Mouse (Mus musculus): Measurements from ENCODE around the gene Gm10271.

Gm10271 gene

GRCm38 (mm10) chr10:116931497-116932179, 40.8 kb downstream of the Gm10271 start:
- no peak for DNase-seq

GRCm38 (mm10) chr10:116930936-116931335, 41.5 kb downstream of the Gm10271 start:
- no peak for DNase-seq

DNA sequence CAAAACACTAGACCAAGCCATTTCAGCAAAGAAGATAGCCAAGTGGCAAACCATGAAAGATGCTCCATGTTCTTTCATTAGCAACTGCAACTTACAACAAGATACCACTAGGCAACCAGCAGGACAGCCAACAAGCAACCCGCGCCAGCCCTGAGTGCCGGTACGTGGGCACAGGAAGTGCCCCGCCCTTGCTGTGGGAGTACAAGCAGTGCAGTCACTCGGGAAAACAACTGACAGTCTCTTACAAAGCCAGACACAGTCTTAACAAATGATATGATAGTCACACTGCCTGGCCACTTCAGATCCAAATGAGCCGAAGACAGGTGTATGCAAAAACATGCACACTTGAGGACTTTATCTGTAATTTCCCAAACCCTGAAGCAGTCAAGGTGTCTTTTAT, 41.9 kb downstream of the Gm10271 start:
- no peak for DNase-seq

DNA sequence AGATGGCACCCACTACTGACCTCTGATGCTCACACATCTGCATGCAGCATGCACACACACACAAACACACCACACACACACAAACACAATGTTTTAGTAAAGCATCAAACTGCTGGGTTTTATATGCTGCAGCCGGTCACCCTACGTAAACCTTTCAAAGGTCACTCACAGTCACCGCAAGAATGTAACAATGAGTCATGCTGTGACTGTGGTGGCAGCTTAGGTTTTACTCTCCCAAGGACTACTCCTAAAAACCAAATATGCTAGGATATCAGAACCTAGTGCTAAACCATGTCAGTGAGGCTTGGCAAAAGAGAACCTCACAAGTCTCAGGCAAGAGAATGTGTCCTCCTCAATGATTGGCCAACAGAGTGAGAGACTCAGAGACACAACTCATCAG, 43.6 kb downstream of the Gm10271 start:
- DNase-seq, result no peak

GRCm38 (mm10) chr10:116926428-116927113, 45.8 kb downstream of the Gm10271 start:
- DNase-seq, result no peak

DNA sequence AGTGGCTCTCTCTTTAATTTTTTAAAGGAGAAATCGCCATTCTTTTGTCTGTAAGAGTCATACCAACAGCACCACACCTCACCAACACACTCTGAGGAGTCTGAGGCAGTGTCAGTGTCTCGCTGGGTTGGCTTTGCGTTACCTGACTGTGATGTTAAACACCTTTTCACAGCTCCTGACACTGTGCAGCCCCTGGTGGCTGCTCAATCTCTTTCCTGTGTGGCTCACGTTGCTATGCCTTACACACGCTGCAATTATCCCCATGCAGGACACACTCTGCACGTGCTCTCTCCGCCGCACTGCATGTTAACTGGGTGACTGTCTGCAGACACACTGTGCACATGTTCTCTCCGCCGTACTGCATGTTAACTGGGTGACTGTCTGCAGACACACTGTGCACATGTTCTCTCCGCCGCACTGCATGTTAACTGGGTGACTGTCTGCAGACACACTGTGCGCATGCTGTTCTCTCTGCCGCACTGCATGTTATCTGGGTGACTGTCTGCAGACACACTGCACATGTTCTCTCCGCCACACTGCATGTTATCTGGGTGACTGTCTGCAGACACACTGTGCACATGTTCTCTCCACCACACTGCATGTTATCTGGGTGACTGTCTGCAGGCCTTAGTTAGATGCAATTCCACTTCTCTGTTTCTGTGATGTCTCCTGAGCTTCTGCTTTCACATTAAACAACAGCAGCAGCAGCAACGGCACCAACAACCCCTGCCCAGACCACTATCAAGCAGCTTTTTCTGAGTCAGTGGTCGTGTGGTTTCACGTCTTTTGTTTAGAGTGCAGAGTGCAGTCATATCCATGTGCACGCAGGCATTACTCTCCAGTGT, 48.5 kb downstream of the Gm10271 start:
- DNase-seq, result no peak

DNA sequence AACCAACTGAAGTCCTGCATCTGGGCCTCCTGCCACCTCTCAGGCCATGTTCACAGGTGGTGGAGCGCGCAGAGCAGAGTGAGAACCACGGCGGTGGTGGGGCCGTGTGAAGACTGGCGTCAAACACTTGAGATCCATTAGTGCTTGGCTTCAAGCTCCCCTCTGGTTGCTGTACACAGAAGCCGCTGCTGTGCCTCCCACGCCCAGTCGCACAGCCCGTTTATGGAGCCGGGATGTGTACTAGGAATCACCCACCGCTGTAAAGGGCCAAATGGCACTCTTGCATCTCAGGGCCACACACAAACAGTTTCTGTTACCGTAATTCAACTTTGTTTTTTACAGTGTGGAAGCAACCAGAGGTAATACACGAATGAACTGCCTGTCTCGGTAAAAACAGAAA, 50.2 kb downstream of the Gm10271 start:
- DNase-seq, result no peak

DNA sequence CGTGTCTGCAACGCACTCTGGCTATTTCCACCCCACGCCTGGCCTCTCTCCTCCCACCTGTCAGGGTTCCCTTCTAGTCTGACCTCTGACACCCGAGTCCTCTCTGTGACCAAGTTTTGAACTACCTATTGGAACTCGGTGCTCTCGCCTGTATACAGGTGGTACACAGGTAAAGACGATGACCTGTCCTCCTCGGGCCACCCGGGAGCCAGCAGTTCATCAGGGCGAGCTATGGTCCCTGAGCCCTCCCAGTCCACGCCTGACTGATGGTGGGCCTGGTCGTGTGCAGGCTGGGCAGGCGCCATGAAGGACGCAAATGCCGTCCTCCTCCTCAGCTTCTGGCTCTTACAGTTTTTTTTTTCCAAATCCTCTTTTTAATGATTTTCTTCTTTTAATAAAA, 51.0 kb downstream of the Gm10271 start:
- DNase-seq, result no peak

- no peak for DNase-seq
Observed at GRCm38 (mm10) chr10:116920641-116921040, 51.8 kb downstream of the Gm10271 start.

DNA sequence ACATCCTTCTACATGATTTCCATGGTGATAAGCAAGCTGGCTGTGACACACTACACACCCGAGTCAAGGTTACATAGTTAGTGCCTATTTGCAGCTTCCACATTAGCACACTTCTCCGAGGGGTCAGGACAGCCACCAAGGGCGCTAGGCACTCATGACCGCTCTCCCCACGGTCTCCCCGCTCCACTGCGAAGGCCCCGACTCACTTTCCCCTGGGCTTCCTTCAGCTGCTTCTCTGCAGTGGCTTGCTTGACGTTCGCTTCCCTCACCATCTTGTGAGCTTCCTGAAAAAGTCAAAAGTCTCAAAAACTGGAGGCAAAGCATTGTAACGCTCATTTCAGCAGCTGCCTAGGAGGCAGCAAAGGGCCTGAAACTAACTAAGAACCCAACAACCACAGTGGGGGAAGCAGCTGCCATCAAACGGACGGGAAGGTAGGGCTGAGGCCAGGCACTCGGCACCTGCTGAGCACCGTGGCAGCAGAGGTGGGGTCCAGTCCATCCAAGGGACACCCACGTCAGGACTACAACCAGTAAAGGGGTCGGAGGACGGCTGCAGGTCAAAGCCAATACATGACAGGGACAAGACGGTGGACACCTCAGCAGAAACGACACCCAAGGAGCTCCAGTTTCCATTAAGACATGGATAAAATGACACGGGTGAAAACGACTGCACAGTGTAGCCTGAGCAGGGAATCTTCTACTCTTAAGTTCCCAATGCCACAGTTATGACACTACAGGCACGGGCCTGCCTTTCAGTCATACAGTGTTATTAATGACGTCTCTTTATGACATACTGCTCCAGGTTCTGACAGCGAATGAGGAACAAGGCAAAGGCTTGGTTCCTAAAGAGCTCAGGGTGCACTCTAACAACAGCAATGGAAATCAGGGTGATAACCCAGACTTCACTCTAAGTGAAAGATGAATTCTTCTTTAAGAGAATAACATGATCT, 52.8 kb downstream of the Gm10271 start:
- no peak for DNase-seq

GRCm38 (mm10) chr10:116916581-116916980, 55.8 kb downstream of the Gm10271 start:
- DNase-seq, result no peak

GRCm38 (mm10) chr10:116915286-116915685, 57.1 kb downstream of the Gm10271 start:
- DNase-seq, result no peak

DNA sequence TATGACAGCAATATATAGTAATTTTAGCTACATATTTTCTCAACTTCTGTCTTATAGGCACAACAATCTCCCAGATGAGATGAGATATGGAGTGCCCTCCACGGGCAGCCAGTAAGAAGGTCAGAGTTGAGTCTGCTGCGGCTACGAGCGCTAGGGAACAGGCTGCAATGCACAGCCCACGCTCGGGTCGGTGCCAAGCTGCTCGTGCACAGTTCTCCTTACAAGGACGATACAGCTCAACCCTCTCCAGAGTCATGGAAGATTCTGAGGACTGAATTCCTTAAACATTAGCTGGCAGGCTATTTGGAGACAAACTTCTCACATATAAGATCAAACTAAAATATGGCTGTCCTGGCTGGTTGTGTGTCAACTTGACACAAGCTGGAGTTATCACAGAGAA, 57.8 kb downstream of the Gm10271 start:
- no peak for DNase-seq

DNA sequence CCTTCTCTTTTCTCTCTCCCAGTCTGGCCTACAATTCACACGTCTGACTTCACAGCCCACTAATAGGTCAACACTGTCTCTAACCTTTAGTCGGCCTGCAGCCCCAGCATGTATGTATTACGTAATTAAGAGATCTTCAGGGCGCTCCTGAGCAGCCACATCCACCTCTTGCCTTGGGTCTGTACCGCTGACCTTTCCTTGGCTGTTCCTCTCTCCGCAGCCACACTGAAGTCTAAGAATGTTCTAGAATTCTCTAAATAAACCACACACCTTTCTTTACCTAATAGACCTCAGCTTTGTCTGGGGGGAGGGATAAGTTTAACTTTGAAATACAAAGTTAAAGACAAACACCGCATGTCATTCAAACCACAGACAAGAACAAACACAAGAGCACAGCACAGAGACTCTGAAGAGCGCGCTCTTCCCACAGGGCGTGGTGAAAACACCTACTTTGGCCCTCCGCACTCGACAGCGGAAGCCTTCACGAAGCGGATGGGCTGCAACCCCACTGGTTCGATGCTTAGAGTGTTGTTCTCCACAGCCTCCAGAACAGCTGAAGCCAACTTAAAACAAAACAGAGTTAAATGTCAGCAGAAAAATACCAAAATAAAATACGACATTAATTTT, 58.6 kb downstream of the Gm10271 start:
- DNase-seq, result no peak

- DNase-seq, result no peak
Observed at GRCm38 (mm10) chr10:116912850-116913249, 59.6 kb downstream of the Gm10271 start.

DNA sequence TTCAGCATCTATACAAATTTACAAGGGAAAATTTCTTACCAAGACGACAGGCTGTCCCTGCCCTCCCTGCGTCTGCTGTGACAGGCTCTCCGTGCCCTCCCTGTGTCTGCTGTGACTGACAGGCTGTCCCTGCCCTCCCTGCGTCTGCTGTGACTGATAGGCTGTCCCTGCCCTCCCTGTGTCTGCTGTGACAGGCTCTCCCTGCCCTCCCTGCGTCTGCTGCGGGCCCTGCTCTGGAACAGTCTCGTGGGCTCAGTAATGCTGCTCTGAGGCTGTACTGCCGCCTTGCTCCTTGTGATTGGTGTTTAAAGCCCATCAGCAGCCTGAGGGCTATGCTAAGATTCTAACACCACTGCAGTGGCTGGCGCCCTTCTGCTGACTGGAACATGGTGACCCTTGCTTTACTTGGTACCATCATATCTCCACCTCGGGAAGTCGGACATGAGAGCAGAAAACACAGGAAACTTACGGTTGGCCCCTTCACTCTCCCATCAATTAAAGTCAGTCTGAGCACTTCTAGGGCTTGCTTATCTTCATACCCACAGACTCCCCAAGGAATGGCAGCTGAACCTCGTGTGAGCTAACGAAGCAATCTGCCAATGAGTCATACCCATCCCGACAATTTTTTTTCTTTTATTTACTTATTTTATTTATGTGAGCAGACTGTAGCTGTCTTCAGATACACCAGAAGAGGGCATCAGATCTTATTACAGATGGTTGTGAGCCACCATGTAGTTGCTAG, 63.3 kb downstream of the Gm10271 start:
- no peak for DNase-seq
